Mouse (Mus musculus) layer of hippocampus, postnatal 25 days (tissue): ENCODE results near the gene Serpina1c. TPM values are rescaled to one million over a fixed set of nuclear protein-coding genes. Genes with fewer than 3 reads are reported as not detected.
"Not testable (repeated sequence)": the region's sequence is repeated elsewhere in the genome, so short reads cannot be mapped to it uniquely, and the experiment has no call there.

Experiments used
- DNase-seq, 2 experiments: peaks; one replicate each; pipeline ENCODE4 v3.0.0; 2022; ENCODE audit warnings: mixed read lengths in 2 of 2, low spot score in 1 of 2; ENCODE audit errors: extremely low spot score in 1 of 2
- total RNA-seq, 2 experiments: library from RNA; stranded (reverse); gene quantifications; 2 replicates each; pipeline ENCODE4 v1.2.3; 2021

The Serpina1c gene
- not detected for total RNA-seq

DNA sequence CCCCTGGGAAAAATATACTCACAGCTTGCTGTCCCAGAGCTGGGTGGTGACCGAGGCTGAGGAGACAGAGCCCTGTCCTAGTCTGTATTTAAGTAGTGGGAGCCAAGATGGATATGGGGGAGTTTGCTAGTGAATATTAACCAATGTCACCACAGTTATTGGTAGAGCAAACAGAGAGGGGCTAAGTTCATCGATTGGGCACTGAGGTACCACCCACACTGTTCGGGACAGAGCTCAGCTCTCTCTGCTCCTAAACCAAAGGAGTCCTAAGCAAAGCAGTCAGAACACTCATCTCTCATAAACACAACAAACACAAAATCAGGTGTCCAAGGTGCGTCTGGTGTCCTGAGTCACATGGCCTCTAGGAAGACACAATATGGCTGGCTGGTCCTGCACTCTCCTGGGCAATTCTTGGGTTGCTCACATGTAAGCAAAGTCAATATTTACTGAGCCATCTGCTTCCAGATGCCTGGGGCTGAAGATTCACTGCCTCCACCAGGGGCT lies at the start of gene Serpina1c:
Gene Serpina1c (minus strand): TSS at position 51 of the 504 bp plus-strand sequence.
- not testable (repeated sequence) for DNase-seq

GRCm38 (mm10) chr12:103952972-103953371 lies 48.3 kb upstream of the Serpina1c start:
- not testable (repeated sequence) for DNase-seq

GRCm38 (mm10) chr12:103946243-103946642 lies 41.6 kb upstream of the Serpina1c start:
- no peak for DNase-seq

DNA sequence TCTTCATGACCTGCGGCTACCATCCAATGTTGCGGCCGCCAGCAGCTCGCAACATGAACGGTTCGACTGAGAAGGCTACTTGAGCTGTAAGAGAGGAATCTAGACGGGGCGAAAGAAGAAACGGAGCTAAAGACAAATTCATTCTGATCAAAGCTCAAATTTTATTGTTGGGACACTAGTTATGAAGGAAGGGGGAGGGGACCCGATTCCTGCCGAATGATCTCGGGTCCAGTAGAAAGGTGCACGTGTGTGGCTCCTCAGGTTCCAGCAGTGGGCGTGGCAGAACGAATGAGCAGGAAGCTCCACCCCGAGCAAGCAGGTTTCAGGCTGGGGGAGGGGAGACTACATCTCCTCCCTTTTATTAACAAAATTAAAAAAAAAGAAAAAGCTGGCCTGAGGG lies 4.5 kb upstream of the Serpina1c start:
- not testable (repeated sequence) for DNase-seq

GRCm38 (mm10) chr12:103907746-103908145 lies 3.1 kb upstream of the Serpina1c start:
- not testable (repeated sequence) for DNase-seq

GRCm38 (mm10) chr12:103901929-103902328 lies 2.8 kb downstream of the Serpina1c start:
- not testable (repeated sequence) for DNase-seq

DNA sequence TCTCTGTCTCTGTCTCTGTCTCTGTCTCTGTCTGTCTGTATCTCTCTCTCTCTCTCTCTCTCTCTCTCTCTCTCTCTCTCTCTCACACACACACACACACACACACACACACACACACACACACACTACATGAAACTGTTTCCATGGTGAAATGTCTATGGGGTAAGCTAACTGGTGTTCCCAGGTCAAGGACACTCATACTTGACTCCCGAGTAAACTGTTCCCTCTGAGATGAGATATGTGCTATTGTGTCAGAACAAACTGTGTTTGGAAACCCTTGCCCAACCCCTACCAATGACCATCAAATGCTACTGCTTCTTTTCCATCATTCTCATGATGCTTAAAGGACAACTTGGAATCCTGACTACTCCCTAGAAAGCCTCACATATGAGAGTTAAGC lies 37.8 kb downstream of the Serpina1c start:
- not testable (repeated sequence) for DNase-seq

GRCm38 (mm10) chr12:103863101-103863974 lies 41.3 kb downstream of the Serpina1c start, which contains the start of gene Serpina1a:
Gene Serpina1a, minus strand, starts transcription at chr12:103863562.
- DNase-seq = not testable (repeated sequence)

- no peak for DNase-seq
Measured at GRCm38 (mm10) chr12:103860976-103861375, 43.7 kb downstream of the Serpina1c start.

- DNase-seq = not testable (repeated sequence)
Measured at GRCm38 (mm10) chr12:103860571-103860970, 44.1 kb downstream of the Serpina1c start.

DNA sequence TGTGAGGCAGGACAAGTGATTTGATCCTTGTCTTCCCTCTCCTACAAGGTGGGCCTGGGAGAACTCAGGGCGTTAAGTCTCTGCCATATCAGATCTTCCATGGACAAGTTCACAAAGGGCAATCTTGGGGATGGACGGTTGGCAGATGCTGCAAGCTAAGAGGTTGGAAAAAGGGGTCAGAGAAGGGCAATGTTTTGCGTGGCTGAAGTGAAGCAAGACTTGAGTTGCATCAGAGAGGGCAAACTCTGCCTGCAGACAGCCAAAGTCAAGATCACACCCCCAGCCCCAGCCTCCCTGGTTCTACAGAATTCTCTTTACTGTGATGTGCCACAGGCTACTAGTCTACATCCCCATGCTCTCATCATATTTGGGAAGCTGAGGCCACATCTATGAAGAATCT lies 45.1 kb downstream of the Serpina1c start:
- not testable (repeated sequence) for DNase-seq

GRCm38 (mm10) chr12:103853032-103853431 lies 51.7 kb downstream of the Serpina1c start:
- DNase-seq = not testable (repeated sequence)

Other genes with a start within 250 kb of the Serpina1c start
- not detected for gene Serpina6, start 247.7 kb downstream of the Serpina1c start, total RNA-seq
- gene Serpina16, start 228.7 kb downstream of the Serpina1c start, total RNA-seq = not detected
- not detected for gene Serpina1f, start 209.4 kb downstream of the Serpina1c start, total RNA-seq
- not detected for gene Serpina1d, start 131.3 kb downstream of the Serpina1c start, total RNA-seq
- gene Serpina1b, start 74.5 kb downstream of the Serpina1c start, total RNA-seq = not detected
- gene Serpina1a, start 41.3 kb downstream of the Serpina1c start, total RNA-seq = not detected
- not detected for gene Serpina1e, start 54.1 kb upstream of the Serpina1c start, total RNA-seq
- gene Serpina11, start 85.1 kb upstream of the Serpina1c start, total RNA-seq = not detected
- gene Serpina9, start 108.9 kb upstream of the Serpina1c start, total RNA-seq = under 1 TPM; 0.17 to 0.23 TPM
- not detected for gene Serpina12, start 139.6 kb upstream of the Serpina1c start, total RNA-seq
- not detected for gene Serpina5, start 196.2 kb upstream of the Serpina1c start, total RNA-seq
- gene Serpina3a, start 207.8 kb upstream of the Serpina1c start, total RNA-seq = not detected
- not detected for gene Serpina3b, start 223.1 kb upstream of the Serpina1c start, total RNA-seq
- gene Serpina3c, start 249.0 kb upstream of the Serpina1c start, total RNA-seq = under 1 TPM; 0.26 to 0.49 TPM